Mouse (Mus musculus) spleen, postnatal 4 days (tissue): ENCODE results near the gene 4930469K13Rik.

Source experiments
- DNase-seq, 2 experiments: peaks; one replicate each; pipeline ENCODE4 v3.0.0; 2022; ENCODE audit warnings: low spot score in 2 of 2

4930469K13Rik gene

DNA sequence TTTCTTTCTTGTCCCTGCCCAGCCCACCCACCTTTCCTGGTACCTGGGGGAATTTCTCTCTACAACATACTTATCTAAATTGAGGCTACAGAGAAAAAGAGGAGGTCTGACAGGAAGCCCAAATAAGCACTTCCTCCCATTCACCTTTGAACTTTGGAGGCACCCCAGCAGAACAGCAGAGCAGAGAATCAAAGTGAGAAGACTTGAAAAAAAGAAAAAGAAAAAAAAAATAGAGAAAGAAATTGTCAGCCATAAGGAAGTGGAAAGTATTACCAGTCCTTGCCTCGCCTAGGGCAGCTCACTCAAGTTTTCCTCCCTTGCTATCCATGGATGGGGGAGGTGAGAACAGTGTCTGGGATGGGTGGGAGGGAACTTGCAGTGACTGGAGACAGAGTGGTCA, 55.5 kb downstream of the 4930469K13Rik start:
- DNase-seq, result no peak

GRCm38 (mm10) chr11:34040061-34040460, 58.3 kb downstream of the 4930469K13Rik start:
- DNase-seq, result no peak

GRCm38 (mm10) chr11:34035909-34036658, 62.3 kb downstream of the 4930469K13Rik start:
- no peak for DNase-seq

DNA sequence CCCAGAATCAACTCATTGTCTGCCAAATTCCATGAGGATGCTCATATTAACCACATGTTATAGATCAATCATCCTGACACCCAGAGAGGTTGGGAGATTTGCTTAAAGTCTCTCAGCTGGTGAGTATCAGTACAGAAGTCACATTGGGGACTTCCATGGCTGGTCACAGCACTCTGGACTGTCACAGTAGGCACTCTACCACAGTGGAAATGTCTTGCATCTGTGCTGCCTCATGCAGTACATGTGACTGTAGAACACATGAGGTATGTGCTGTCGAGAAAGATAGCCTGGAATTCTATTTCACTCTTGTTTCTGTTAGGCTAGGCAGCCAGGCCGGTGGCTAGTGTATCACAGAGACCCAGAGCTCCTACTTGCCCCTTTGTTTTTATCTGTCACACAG, 63.6 kb downstream of the 4930469K13Rik start:
- DNase-seq, result no peak

- no peak for DNase-seq
Measured at GRCm38 (mm10) chr11:34034008-34034505, 64.3 kb downstream of the 4930469K13Rik start.

DNA sequence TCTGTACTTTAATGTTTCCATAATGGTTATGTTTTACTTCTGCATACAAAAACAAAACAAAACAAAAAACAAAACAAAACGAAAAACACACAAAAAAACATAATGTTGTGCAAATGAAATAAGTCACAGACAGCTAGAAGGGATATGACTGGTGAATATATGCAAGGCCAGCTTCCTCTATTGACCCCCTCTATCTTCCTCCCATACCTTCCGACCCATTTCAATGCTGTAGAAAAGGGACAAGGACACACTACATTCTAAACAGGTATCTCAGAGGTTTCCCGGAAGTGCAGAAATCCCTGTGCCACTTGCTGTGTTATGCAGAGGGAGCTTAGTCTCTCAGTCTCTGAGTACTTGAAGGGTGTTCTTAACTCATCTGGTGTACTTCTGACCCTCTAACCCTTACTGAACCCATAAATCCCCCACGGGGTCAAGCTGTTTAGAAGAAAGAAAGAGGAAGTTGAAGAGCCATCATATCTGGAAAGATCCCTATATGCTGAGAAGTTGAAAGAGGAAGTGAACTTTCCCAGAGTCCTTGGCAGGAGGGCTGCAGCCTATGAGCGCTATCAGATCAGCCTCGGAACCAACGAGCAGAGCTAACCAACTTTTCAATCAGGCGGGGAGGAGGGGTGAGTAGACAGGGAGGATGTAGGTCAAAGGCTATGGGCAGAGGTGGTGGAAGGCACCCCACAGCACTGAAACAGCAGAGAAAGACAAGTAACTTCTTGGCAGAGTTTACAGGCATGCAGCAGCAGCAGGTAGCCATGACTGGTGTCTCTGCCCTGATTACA, 67.1 kb downstream of the 4930469K13Rik start:
- peak; percentile 50 to 69 for DNase-seq

- DNase-seq, result no peak
Measured at GRCm38 (mm10) chr11:34029658-34030057, 68.7 kb downstream of the 4930469K13Rik start.

GRCm38 (mm10) chr11:34025091-34025490, 73.3 kb downstream of the 4930469K13Rik start:
- no peak for DNase-seq

DNA sequence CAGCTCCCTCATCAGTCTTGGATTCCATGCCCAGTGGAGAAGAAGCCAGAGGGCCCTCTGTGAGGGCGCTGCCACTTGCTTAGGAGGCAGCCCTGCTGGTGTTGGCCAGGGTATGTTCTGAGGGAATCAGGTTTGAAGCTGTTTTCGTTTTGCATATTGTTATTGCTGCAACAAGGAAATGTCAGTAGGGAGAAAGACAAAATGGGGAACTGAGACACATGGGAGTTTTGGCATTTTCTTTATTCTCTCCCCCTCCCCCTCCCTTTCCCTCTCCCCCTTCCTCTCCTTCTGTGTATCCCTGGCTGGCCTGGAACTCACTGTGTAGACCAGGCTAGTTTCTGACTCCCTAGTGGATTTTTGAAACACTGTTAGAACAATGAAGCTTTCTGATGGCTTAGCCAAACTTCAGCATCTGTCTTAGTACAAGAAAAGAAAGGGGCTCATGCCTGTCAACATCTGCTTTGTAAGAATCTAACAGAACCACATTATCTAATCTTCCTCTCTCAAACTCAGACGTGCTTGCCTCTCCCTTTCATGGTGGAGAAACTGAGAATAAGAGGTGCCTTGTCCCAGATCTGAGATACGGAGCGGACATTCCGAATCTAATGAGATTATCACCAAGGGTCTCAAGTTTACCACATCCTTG, 86.2 kb downstream of the 4930469K13Rik start:
- no peak for DNase-seq

DNA sequence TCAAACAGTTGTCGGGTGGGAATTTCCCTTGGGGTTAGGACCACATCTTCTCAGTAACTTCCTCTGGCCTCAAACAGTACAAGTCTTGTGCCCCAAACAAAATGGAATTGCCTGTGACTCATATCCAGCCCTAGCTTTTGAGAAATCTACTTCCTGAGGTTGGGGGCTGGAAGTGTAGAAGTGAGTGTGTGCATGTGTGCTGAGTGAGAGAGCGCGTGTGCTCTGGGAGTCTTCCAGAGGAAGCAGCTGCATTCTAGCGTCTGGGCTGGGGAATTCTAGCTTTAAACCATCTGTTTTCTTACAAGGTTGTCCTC, 87.5 kb downstream of the 4930469K13Rik start:
- DNase-seq, result no peak

- no peak for DNase-seq
Measured at GRCm38 (mm10) chr11:34010133-34010858, 88.1 kb downstream of the 4930469K13Rik start.

DNA sequence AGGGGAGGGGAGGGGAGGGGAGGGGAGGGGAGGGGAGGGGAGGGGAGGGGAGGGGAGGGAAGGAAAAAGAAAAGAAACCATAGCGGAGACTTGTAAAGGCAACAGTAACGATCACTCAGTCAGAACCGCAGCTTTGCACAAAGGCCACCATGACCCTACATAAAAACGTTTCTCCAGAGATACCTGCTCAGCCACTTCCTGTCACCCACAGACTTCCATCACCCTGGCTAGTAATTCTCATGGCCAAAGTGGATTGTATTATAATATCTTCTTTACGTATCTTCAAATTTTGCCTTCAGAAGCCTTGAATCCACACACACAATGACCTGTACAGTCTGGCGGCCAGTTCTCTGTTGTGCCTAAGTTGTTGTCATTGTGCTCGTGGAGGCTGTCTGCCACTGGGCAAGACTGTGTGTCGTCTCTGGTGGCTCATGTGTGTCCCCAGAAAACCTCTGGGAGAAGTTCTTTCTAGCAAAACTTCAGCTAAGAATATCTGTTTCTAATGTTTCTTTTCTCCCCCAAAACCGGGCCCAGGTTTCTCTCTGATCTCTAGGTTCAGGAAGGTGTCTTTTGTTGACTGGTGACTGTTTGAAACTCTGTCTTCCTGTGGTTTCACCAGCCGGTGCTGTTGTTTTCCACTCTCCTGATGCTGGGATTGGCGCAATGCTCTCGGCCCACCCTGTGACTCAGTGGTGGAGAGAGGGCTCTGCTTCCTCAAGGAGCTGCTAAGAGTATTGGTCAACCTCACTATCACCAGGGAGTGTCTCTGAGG, 88.9 kb downstream of the 4930469K13Rik start:
- DNase-seq, result no peak

GRCm38 (mm10) chr11:34008702-34009101, 89.7 kb downstream of the 4930469K13Rik start:
- peak; percentile 63 to 81 for DNase-seq

- peak; percentile 40 to 74 for DNase-seq
Measured at GRCm38 (mm10) chr11:34008214-34008613, 90.1 kb downstream of the 4930469K13Rik start.

GRCm38 (mm10) chr11:34007616-34008015, 90.7 kb downstream of the 4930469K13Rik start:
- no peak for DNase-seq

DNA sequence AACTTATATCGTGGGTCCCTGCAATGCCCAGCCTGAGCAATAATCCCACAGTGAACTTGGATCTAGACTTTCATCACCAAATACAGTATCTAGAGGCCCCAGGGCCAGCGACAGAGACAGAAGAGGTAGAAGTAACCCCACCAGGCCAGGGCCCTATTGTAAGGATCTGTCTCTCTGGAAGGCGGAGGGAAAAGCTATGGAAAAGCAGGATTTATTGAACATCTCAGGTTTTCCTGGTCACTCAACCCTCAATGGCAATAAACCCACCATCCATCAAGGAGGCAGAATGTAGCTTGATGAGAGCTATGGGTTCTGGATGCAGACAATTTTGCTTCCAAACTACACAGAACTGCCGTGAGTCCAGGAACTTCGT, 95.8 kb downstream of the 4930469K13Rik start:
- DNase-seq, result no peak

GRCm38 (mm10) chr11:34001938-34002592, 96.3 kb downstream of the 4930469K13Rik start:
- DNase-seq, result peak; percentile 43 to 78

GRCm38 (mm10) chr11:34000416-34000815, 97.9 kb downstream of the 4930469K13Rik start:
- no peak for DNase-seq

GRCm38 (mm10) chr11:33998244-33998643, 100.1 kb downstream of the 4930469K13Rik start:
- DNase-seq, result no peak

GRCm38 (mm10) chr11:33993496-33993895, 104.9 kb downstream of the 4930469K13Rik start:
- DNase-seq, result no peak
